Mouse (Mus musculus) liver, postnatal 0 days (tissue): ENCODE results near the gene Cntn2.

ENCODE experiments used
- CTCF ChIP-seq: sonication (generic); IDR thresholded peaks from 2 replicates; pipeline ENCODE4 v1.5.1; 2016; ENCODE audit warnings: antibody characterized with exemption, low read depth
- EP300 ChIP-seq: IDR thresholded peaks from 2 replicates; pipeline ENCODE4 v1.6.1; 2016; ENCODE audit warnings: antibody characterized with exemption, low read depth, mild to moderate bottlenecking

GRCm38 (mm10) chr1:132559045-132559444 lies 16.0 kb upstream of the Cntn2 start:
- TF ChIP-seq CTCF (no peak), EP300 (no peak)
